Mouse (Mus musculus) kidney, adult 2 months (tissue): ENCODE data around the gene Zc3h12d.

ENCODE experiments used
- CTCF ChIP-seq: fragments of 200-500 bp; conservative IDR thresholded peaks from 2 replicates; pipeline ENCODE4 v1.5.1; 2011; ENCODE audit warnings: low read depth, mild to moderate bottlenecking, control low read depth, low read length, moderate library complexity, mixed read lengths; ENCODE audit not compliant: insufficient read depth, insufficient read length
- POLR2A ChIP-seq: fragments of 200-500 bp; IDR thresholded peaks from one replicate; pipeline ENCODE4 v1.6.1; 2011; ENCODE audit warnings: low read depth, low read length, control low read depth

DNA sequence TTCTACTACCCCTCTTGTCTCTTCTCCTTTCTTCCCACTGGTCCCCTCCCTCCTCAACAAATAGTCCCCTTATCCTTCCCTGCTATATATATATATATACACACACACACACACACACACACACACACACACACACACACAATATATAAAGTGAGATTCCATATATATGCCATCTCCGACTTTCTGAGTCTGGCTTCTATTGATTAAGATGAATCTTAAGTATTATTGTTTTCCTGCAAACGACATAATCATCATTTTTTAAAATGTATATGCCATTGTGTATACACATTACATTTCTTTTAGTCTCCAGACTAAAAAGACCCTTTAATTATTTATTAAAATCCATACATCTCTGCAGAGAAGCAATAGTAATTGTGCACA, 8.1 kb downstream of the Zc3h12d start:
- TF ChIP-seq CTCF = no peak
- no peak for TF ChIP-seq POLR2A
